Mouse (Mus musculus) CH12.LX (cell line): Measurements from ENCODE around the gene Nrbf2. TPM values are rescaled to one million over a fixed set of nuclear protein-coding genes. Genes with fewer than 3 reads are reported as not detected.

Experiments used
- DNase-seq: peaks from one replicate; pipeline ENCODE4 v3.0.0-alpha.2; 2013; ENCODE audit errors: extremely low read depth
- H3K27ac ChIP-seq: 2 replicates; pipeline ENCODE4 v1.5.1; 2012; ENCODE audit warnings: low read depth, mild to moderate bottlenecking, control low read depth, moderate library complexity; ENCODE audit not compliant: insufficient read depth
- H3K27me3 ChIP-seq: replicated peaks from 2 replicates; pipeline ENCODE3; 2012; ENCODE audit warnings: inconsistent platforms
- H3K36me3 ChIP-seq, 2 experiments: replicated peaks in 1 of 2; 2 replicates each; pipeline versions ENCODE3 to v1.6.1; 2012; ENCODE audit warnings: inconsistent platforms in 1 of 2, low read length in 1 of 2, mild to moderate bottlenecking in 1 of 2, mixed read lengths in 1 of 2, moderate library complexity in 1 of 2; ENCODE audit not compliant: control insufficient read depth in 1 of 2, insufficient read depth in 1 of 2
- H3K4me1 ChIP-seq, 2 experiments: 2 replicates each; pipeline ENCODE4 v1.6.1; 2012; ENCODE audit warnings: inconsistent platforms in 1 of 2, moderate library complexity in 1 of 2; ENCODE audit not compliant: insufficient read depth in 2 of 2, control insufficient read depth in 1 of 2
- H3K4me2 ChIP-seq: 2 replicates; pipeline ENCODE4 v1.6.1; 2012; ENCODE audit warnings: low read depth, mild to moderate bottlenecking, control low read depth; ENCODE audit not compliant: poor library complexity, insufficient read depth, severe bottlenecking
- H3K4me3 ChIP-seq, 3 experiments: fragments of 150-350 bp in 1 of 3; sonication (generic) in 1 of 3; replicated peaks in 1 of 3; 2 replicates each; pipeline versions ENCODE3 to v1.5.1; 2011 to 2012; ENCODE audit warnings: low read depth in 2 of 3, low read length in 2 of 3, mild to moderate bottlenecking in 2 of 3, moderate library complexity in 2 of 3, control low read depth in 1 of 3, improper control_type of control experiment in 1 of 3, inconsistent platforms in 1 of 3, mixed read lengths in 1 of 3; ENCODE audit not compliant: poor library complexity in 1 of 3
- H3K79me2 ChIP-seq: replicated peaks from 2 replicates; pipeline ENCODE4 v1.6.1; 2012; ENCODE audit warnings: mild to moderate bottlenecking, moderate library complexity; ENCODE audit not compliant: control insufficient read depth, poor library complexity, insufficient read depth, severe bottlenecking; ENCODE audit errors: extremely low read depth
- H3K9ac ChIP-seq: 2 replicates; pipeline ENCODE4 v1.6.1; 2012; ENCODE audit warnings: low read depth, mild to moderate bottlenecking, control low read depth, moderate library complexity; ENCODE audit not compliant: insufficient read depth
- H3K9me3 ChIP-seq: replicated peaks from 2 replicates; pipeline ENCODE3; 2012; ENCODE audit warnings: low read length, inconsistent platforms, mixed read lengths
- CHD1 ChIP-seq: IDR thresholded peaks from 2 replicates; pipeline ENCODE4 v1.6.1; 2012; ENCODE audit warnings: low read depth, low read length, improper control_type of control experiment, inconsistent platforms
- CTCF ChIP-seq, 2 experiments: IDR thresholded peaks in 1 of 2; conservative IDR thresholded peaks in 1 of 2; 2 replicates each; pipeline ENCODE4 v1.5.1; 2011 to 2012; ENCODE audit warnings: low read depth in 2 of 2, low read length in 2 of 2, improper control_type of control experiment in 1 of 2, inconsistent platforms in 1 of 2, mild to moderate bottlenecking in 1 of 2, moderate library complexity in 1 of 2
- E2F4 ChIP-seq: IDR thresholded peaks from 2 replicates; pipeline ENCODE4 v1.6.1; 2011; ENCODE audit warnings: low read depth, low read length, improper control_type of control experiment; ENCODE audit not compliant: insufficient replicate concordance
- ELF1 ChIP-seq: IDR thresholded peaks from 2 replicates; pipeline ENCODE4 v1.6.1; 2014; ENCODE audit warnings: low read depth, mild to moderate bottlenecking, inconsistent platforms, low read length, improper control_type of control experiment
- HCFC1 ChIP-seq: IDR thresholded peaks from 2 replicates; pipeline ENCODE4 v1.6.1; 2012; ENCODE audit warnings: low read depth, mild to moderate bottlenecking, inconsistent platforms, low read length, improper control_type of control experiment
- KAT2A ChIP-seq: IDR thresholded peaks from 2 replicates; pipeline ENCODE4 v1.6.1; 2012; ENCODE audit warnings: low read length, improper control_type of control experiment, inconsistent platforms; ENCODE audit not compliant: insufficient replicate concordance
- MAFK ChIP-seq: IDR thresholded peaks from 2 replicates; pipeline ENCODE4 v1.6.1; 2011; ENCODE audit warnings: low read length, improper control_type of control experiment; ENCODE audit not compliant: insufficient replicate concordance
- MAX ChIP-seq: IDR thresholded peaks from 2 replicates; pipeline ENCODE4 v1.6.1; 2011; ENCODE audit warnings: low read length, improper control_type of control experiment
- MAZ ChIP-seq: IDR thresholded peaks from 2 replicates; pipeline ENCODE4 v1.6.1; 2012; ENCODE audit warnings: low read depth, mild to moderate bottlenecking, inconsistent platforms, low read length, improper control_type of control experiment, moderate library complexity
- MEF2A ChIP-seq: IDR thresholded peaks from 2 replicates; pipeline ENCODE4 v1.6.1; 2014; ENCODE audit warnings: low read depth, mild to moderate bottlenecking, inconsistent platforms, low read length, improper control_type of control experiment, borderline replicate concordance
- MYC ChIP-seq: IDR thresholded peaks from 2 replicates; pipeline ENCODE4 v1.6.1; 2011; ENCODE audit warnings: low read depth, mild to moderate bottlenecking, improper control_type of control experiment, low read length
- NELFE ChIP-seq: IDR thresholded peaks from 2 replicates; pipeline ENCODE4 v1.6.1; 2011; ENCODE audit warnings: low read depth, low read length, improper control_type of control experiment
- PAX5 ChIP-seq: IDR thresholded peaks from 2 replicates; pipeline ENCODE4 v1.6.1; 2012; ENCODE audit warnings: low read length, inconsistent platforms, mixed read lengths
- POLR2A ChIP-seq: IDR thresholded peaks from 2 replicates; pipeline ENCODE4 v1.6.1; 2011; ENCODE audit warnings: low read depth, mild to moderate bottlenecking, improper control_type of control experiment, low read length
- POLR2AphosphoS2 ChIP-seq: IDR thresholded peaks from 2 replicates; pipeline ENCODE4 v1.6.1; 2011; ENCODE audit warnings: low read depth, low read length, improper control_type of control experiment
- RCOR1 ChIP-seq: conservative IDR thresholded peaks from 2 replicates; pipeline ENCODE4 v1.6.1; 2012; ENCODE audit warnings: low read depth, mild to moderate bottlenecking, inconsistent platforms, low read length, improper control_type of control experiment
- SMC3 ChIP-seq: IDR thresholded peaks from 2 replicates; pipeline ENCODE4 v1.6.1; 2011; ENCODE audit warnings: low read depth, low read length, improper control_type of control experiment
- UBTF ChIP-seq: IDR thresholded peaks from 2 replicates; pipeline ENCODE4 v1.6.1; 2012; ENCODE audit warnings: low read depth, mild to moderate bottlenecking, inconsistent platforms, low read length, improper control_type of control experiment, moderate library complexity
- USF1 ChIP-seq: IDR thresholded peaks from 2 replicates; pipeline ENCODE4 v1.6.1; 2014; ENCODE audit warnings: low read depth, mild to moderate bottlenecking, inconsistent platforms, low read length, improper control_type of control experiment
- USF2 ChIP-seq: conservative IDR thresholded peaks from 2 replicates; pipeline ENCODE4 v1.6.1; 2011; ENCODE audit warnings: low read depth, low read length, improper control_type of control experiment
- ZC3H11A ChIP-seq: IDR thresholded peaks from 2 replicates; pipeline ENCODE4 v1.6.1; 2012; ENCODE audit warnings: low read depth, mild to moderate bottlenecking, inconsistent platforms, low read length, improper control_type of control experiment
- ZMIZ1 ChIP-seq: IDR thresholded peaks from 2 replicates; pipeline ENCODE4 v1.6.1; 2012; ENCODE audit warnings: low read depth, mild to moderate bottlenecking, inconsistent platforms, low read length, improper control_type of control experiment
- ZNF384 ChIP-seq: IDR thresholded peaks from 2 replicates; pipeline ENCODE4 v1.6.1; 2012; ENCODE audit warnings: low read depth, low read length, improper control_type of control experiment, inconsistent platforms
- dilution Hi-C: fragments of 300-500 bp; cut with MboI; formaldehyde crosslinking; loops from 2 replicates; pipeline ENCODE4 v1.14.3; 2020; ENCODE audit warnings: low sequenced_read_pairs; ENCODE audit not compliant: extremely low pct_unique_long_range_greater_than_20kb, extremely low pct_ligation_motif_present
- in situ Hi-C: fragments of 300-500 bp; cut with MboI; formaldehyde crosslinking; loops from 3 replicates; pipeline ENCODE4 v1.14.3; 2019; ENCODE audit warnings: low sequenced_read_pairs, low pct_ligation_motif_present, low pct_unique_long_range_greater_than_20kb, mixed read lengths
- polyA plus RNA-seq: library from polyadenylated mRNA; unstranded; fragments of >175 nt; gene quantifications from 2 replicates; pipeline ENCODE4 v1.2.1, GENCODE M21; 2012; ENCODE audit warnings: low read depth; ENCODE audit not compliant: insufficient read length
- total RNA-seq, 2 experiments: library from RNA; depleted of rRNA; stranded (reverse); fragments of 300-350 nt in 1 of 2; fragments of >200 nt in 1 of 2; gene quantifications; 2 replicates each; pipeline ENCODE4 v1.2.3; 2012 to 2014

Nrbf2 gene
- total and polyA plus RNA-seq, 3 experiments, result 16.6 to 33.0 (median 17.8) TPM

DNA sequence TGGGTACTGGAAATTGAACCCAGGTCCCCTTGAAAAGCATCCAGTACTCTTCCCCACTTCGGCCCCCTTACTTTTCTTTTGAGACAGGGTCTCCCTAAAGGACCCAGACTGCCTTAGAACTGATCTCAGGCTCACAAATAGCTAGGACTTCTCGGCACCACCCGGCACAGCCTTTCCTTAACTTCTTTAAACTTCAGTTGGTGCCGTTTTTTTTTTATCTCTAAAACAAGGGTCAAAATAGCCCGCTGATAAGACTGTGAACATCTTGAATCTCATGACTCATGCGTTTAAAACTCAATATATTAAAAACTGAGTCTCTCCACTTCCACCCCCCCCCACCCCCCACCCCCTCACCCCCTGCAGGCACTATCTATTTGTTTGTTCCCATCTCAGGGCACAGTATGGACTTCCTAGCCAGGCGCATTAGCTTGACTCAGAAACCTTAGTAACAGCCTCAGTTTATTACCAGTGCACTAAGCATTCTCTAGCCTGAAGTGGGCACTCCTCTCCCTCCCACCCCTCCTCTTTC lies 10.9 kb upstream of the Nrbf2 start:
- no peaks in the 10 kb centered on the region for H3K27me3 ChIP-seq
- peaks cover 28% of the 10 kb centered on the region for H3K79me2 ChIP-seq
- TF ChIP-seq MAFK (no peak), PAX5 (no peak), MAX (no peak), SMC3 (no peak), ZNF384 (no peak), ELF1 (no peak), CHD1 (no peak), CTCF (conservative IDR thresholded peaks at IDR 0.05 in 1 of 2, IDR thresholded peaks at IDR 0.05 in 1 of 2; ENCODE audit: low read depth in 2 of 2, low read length in 2 of 2) (no peak), HCFC1 (no peak), USF1 (no peak), MYC (no peak)
- in situ Hi-C loops (no loop called here), dilution Hi-C loops (no loop called here)
- H3K9me3 ChIP-seq, result no peaks in the 10 kb centered on the region
- peaks cover 8 to 50% of the 10 kb centered on the region in 2 experiments; a peak in 3 of 4 replicates for H3K4me1 ChIP-seq
- H3K4me3 ChIP-seq, result no peak overlapping the region
- H3K27ac ChIP-seq, result peak overlapping the region; percentile 54; the same call in 1 of the 2 replicates
- no peak overlapping the region for H3K9ac ChIP-seq
- peaks cover 2 to 7% of the 10 kb centered on the region in 2 experiments for H3K36me3 ChIP-seq
- no peak overlapping the region for H3K4me2 ChIP-seq
- DNase-seq, result no peak

DNA sequence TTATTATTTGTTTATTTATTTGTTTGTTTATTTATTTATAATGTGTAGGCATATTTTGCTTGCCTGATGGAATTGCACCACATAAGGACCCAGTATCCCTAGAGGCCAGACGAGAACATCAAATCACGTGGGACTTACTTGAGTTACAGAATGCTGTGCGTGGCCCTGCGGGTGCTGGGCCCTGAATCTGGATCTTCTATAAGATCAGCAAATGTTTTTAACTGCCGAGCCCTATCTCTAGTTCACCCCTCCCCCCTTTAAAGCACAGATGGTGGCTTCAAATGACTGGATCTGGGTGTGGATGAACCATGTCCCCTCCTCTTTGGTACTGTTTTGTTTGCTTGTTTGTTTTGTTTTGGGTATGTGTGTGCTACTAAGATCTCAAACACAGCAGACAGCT lies 10.2 kb upstream of the Nrbf2 start:
- Histone ChIP-seq H3K27ac (no peak overlapping the region), H3K36me3 (peaks cover 0 to 1% of the 10 kb centered on the region in 2 experiments), H3K4me1 (peaks cover 4 to 50% of the 10 kb centered on the region in 2 experiments; a peak in 3 of 4 replicates), H3K4me3 (no peak overlapping the region), H3K27me3 (no peaks in the 10 kb centered on the region), H3K9me3 (no peaks in the 10 kb centered on the region), H3K4me2 (no peak overlapping the region), H3K79me2 (peaks cover 21% of the 10 kb centered on the region), H3K9ac (no peak overlapping the region)
- DNase-seq, result no peak
- in situ Hi-C loops (no loop called here), dilution Hi-C loops (no loop called here)
- TF ChIP-seq HCFC1 (no peak), ZC3H11A (no peak), MYC (no peak), RCOR1 (no peak), MAZ (no peak), POLR2AphosphoS2 (no peak), ZMIZ1 (no peak), KAT2A (no peak), NELFE (no peak), E2F4 (no peak), USF2 (no peak), UBTF (no peak), CHD1 (no peak), SMC3 (no peak), MEF2A (no peak), POLR2A (no peak)
